Mouse (Mus musculus) forebrain, postnatal 0 days (tissue): ENCODE data around the gene Tnk2. TPM values are rescaled to one million over a fixed set of nuclear protein-coding genes. Genes with fewer than 3 reads are reported as not detected.

ENCODE experiments used
- ATAC-seq: fragments of 200-750 bp; cut with Nextera tagmentation; 2 replicates; pipeline ENCODE4 v1.8.0; 2017; ENCODE audit warnings: mild to moderate bottlenecking, moderate library complexity
- DNase-seq: peaks from one replicate; pipeline ENCODE4 v3.0.0-alpha.2; 2015
- H3K27ac ChIP-seq: fragments of 300-500 bp; sonication (generic); 2 replicates; pipeline ENCODE4 v1.5.1; 2014; ENCODE audit warnings: low read depth, mild to moderate bottlenecking, antibody characterized with exemption, low read length, moderate library complexity, mixed read lengths
- H3K27me3 ChIP-seq: fragments of 300-500 bp; sonication (generic); 2 replicates; pipeline ENCODE4 v1.6.1; 2014; ENCODE audit warnings: mild to moderate bottlenecking, low read length, mixed read lengths; ENCODE audit not compliant: insufficient read depth
- H3K36me3 ChIP-seq: fragments of 300-500 bp; sonication (generic); 2 replicates; pipeline ENCODE4 v1.6.1; 2014; ENCODE audit warnings: mild to moderate bottlenecking, moderate library complexity; ENCODE audit not compliant: insufficient read depth
- H3K4me1 ChIP-seq: fragments of 300-500 bp; sonication (generic); 2 replicates; pipeline ENCODE4 v1.6.1; 2014; ENCODE audit warnings: antibody characterized with exemption; ENCODE audit not compliant: insufficient read depth
- H3K4me2 ChIP-seq: fragments of 300-500 bp; sonication (generic); 2 replicates; pipeline ENCODE4 v1.6.1; 2014; ENCODE audit warnings: low read depth, mild to moderate bottlenecking, moderate library complexity
- H3K4me3 ChIP-seq: fragments of 300-500 bp; sonication (generic); 2 replicates; pipeline ENCODE4 v1.5.1; 2014; ENCODE audit warnings: low read depth, low read length, mixed read lengths
- H3K9ac ChIP-seq: fragments of 300-500 bp; sonication (generic); 2 replicates; pipeline ENCODE4 v1.6.1; 2014; ENCODE audit warnings: mild to moderate bottlenecking
- H3K9me3 ChIP-seq: fragments of 300-500 bp; sonication (generic); 2 replicates; pipeline ENCODE4 v1.6.1; 2016; ENCODE audit warnings: low read length
- CTCF ChIP-seq: sonication (generic); IDR thresholded peaks from 2 replicates; pipeline ENCODE4 v1.5.1; 2016; ENCODE audit warnings: antibody characterized with exemption, control low read depth, low read depth
- WGBS: fragments of 180-500 bp; shearing (Covaris S2); extraction: QIAGEN DNeasy Blood & Tissue Kit; methylation state at CpG from one replicate; pipeline ENCODE4 v1.1.7; 2014; 5-methylcytosine and 5-hydroxymethylcytosine counted together
- polyA plus RNA-seq: library from polyadenylated mRNA; unstranded; fragments of >200 nt; fragmentation: Nextera tagmentation; extraction: Ambion mirVana; gene quantifications from 2 replicates; pipeline ENCODE4 v1.2.1, GENCODE M21; 2015
- total RNA-seq: library from RNA; depleted of rRNA; stranded (reverse); fragments of >200 nt; gene quantifications from 2 replicates; pipeline ENCODE4 v1.2.3, GENCODE M21; 2014

The Tnk2 gene
- total and polyA plus RNA-seq, 2 experiments from 2014 or later: 13.2 to 48.4 TPM

- H3K9ac ChIP-seq: no peak overlapping the region
- no peak overlapping the region for H3K27ac ChIP-seq
Observed at GRCm38 (mm10) chr16:32642280-32642679, 1.4 kb upstream of the Tnk2 start.

GRCm38 (mm10) chr16:32644069-32644800 lies 561 bp downstream of the Tnk2 start:
- Histone ChIP-seq H3K9ac (peak overlapping the region; percentile 81), H3K4me2 (peak overlapping the region; percentile 68), H3K27ac (peak overlapping the region; percentile 84), H3K9me3 (no peaks in the 10 kb centered on the region), H3K27me3 (no peaks in the 10 kb centered on the region), H3K4me3 (peak overlapping the region; percentile 92), H3K4me1 (peaks cover 17% of the 10 kb centered on the region), H3K36me3 (no peaks in the 10 kb centered on the region)
- WGBS: 5% methylated on average over 70 of the region's 82 CpGs
- DNase-seq: peak; percentile 56
- TF ChIP-seq CTCF: no peak
- peak; percentile 77 for ATAC-seq

More at GRCm38 (mm10) chr16:32642280-32642679, 1.4 kb upstream of the Tnk2 start:
- Histone ChIP-seq H3K27me3 (no peaks in the 10 kb centered on the region), H3K4me3 (no peak overlapping the region), H3K36me3 (no peaks in the 10 kb centered on the region), H3K9me3 (no peaks in the 10 kb centered on the region), H3K4me2 (peak overlapping the region; percentile 27), H3K4me1 (peaks cover 17% of the 10 kb centered on the region)
- no peak for TF ChIP-seq CTCF
- ATAC-seq: no peak; the same call in 1 of the 2 replicates
- peak; percentile 34 for DNase-seq
- WGBS: 27% methylated on average over 13 of the region's 13 CpGs

- no peak for TF ChIP-seq CTCF
- ATAC-seq: peak; percentile 16; the same call in 1 of the 2 replicates
- no peak for DNase-seq
- Histone ChIP-seq H3K4me1 (peaks cover 17% of the 10 kb centered on the region), H3K4me2 (peak overlapping the region; percentile 68), H3K27me3 (no peaks in the 10 kb centered on the region), H3K9ac (peak overlapping the region; percentile 81), H3K27ac (peak overlapping the region; percentile 84), H3K9me3 (no peaks in the 10 kb centered on the region), H3K36me3 (no peaks in the 10 kb centered on the region), H3K4me3 (peak overlapping the region; percentile 92)
- WGBS: 10% methylated on average over 12 of the region's 12 CpGs
Observed at GRCm38 (mm10) chr16:32644801-32645170, 1.1 kb downstream of the Tnk2 start.

- Histone ChIP-seq H3K4me1 (peaks cover 17% of the 10 kb centered on the region), H3K9me3 (no peaks in the 10 kb centered on the region), H3K36me3 (no peaks in the 10 kb centered on the region), H3K27ac (peak overlapping the region; percentile 84; the same call in 1 of the 2 replicates), H3K4me3 (peak overlapping the region; percentile 92), H3K27me3 (no peaks in the 10 kb centered on the region), H3K4me2 (peak overlapping the region; percentile 68), H3K9ac (peak overlapping the region; percentile 81; the same call in 1 of the 2 replicates)
- peak; percentile 23; the same call in 1 of the 2 replicates for ATAC-seq
- TF ChIP-seq CTCF: peak; percentile 47; the same call in 1 of the 2 replicates
- DNase-seq: peak; percentile 54
- 12% methylated on average over 14 of the region's 14 CpGs for WGBS
Observed at GRCm38 (mm10) chr16:32645361-32645914, 1.8 kb downstream of the Tnk2 start.

GRCm38 (mm10) chr16:32646014-32646413 lies 2.3 kb downstream of the Tnk2 start:
- Histone ChIP-seq H3K4me2 (peak overlapping the region; percentile 68), H3K9ac (no peak overlapping the region), H3K36me3 (no peaks in the 10 kb centered on the region), H3K4me3 (peak overlapping the region; percentile 92), H3K4me1 (peaks cover 17% of the 10 kb centered on the region), H3K9me3 (no peaks in the 10 kb centered on the region), H3K27me3 (no peaks in the 10 kb centered on the region), H3K27ac (no peak overlapping the region; the same call in 1 of the 2 replicates)
- TF ChIP-seq CTCF: no peak
- ATAC-seq (no peak), DNase-seq (no peak)
- WGBS: 77% methylated on average over 9 of the region's 9 CpGs

GRCm38 (mm10) chr16:32647712-32648111 lies 4.0 kb downstream of the Tnk2 start:
- Histone ChIP-seq H3K4me2 (no peak overlapping the region), H3K27ac (no peak overlapping the region), H3K4me3 (no peak overlapping the region), H3K9ac (no peak overlapping the region), H3K36me3 (no peaks in the 10 kb centered on the region), H3K27me3 (no peaks in the 10 kb centered on the region), H3K9me3 (no peaks in the 10 kb centered on the region), H3K4me1 (peaks cover 17% of the 10 kb centered on the region)
- DNase-seq (no peak), ATAC-seq (no peak)
- TF ChIP-seq CTCF: no peak

GRCm38 (mm10) chr16:32650461-32650860 lies 6.8 kb downstream of the Tnk2 start:
- no peak for TF ChIP-seq CTCF
- peaks cover 9% of the 10 kb centered on the region for H3K4me1 ChIP-seq
- no peak overlapping the region for H3K4me2 ChIP-seq
- H3K27me3 ChIP-seq: no peaks in the 10 kb centered on the region
- H3K36me3 ChIP-seq: no peaks in the 10 kb centered on the region
- H3K9ac ChIP-seq: no peak overlapping the region
- DNase-seq: no peak
- H3K9me3 ChIP-seq: no peaks in the 10 kb centered on the region
- H3K27ac ChIP-seq: no peak overlapping the region
- H3K4me3 ChIP-seq: no peak overlapping the region
- ATAC-seq: no peak
